Mouse (Mus musculus): ENCODE measurements at regions not wholly inside any gene's neighbourhood (a gene's known extent, or its start where the extent isn't known, plus 50 kb on each side); places are given as distances from the start of the nearest gene placed in this dataset.

DNA sequence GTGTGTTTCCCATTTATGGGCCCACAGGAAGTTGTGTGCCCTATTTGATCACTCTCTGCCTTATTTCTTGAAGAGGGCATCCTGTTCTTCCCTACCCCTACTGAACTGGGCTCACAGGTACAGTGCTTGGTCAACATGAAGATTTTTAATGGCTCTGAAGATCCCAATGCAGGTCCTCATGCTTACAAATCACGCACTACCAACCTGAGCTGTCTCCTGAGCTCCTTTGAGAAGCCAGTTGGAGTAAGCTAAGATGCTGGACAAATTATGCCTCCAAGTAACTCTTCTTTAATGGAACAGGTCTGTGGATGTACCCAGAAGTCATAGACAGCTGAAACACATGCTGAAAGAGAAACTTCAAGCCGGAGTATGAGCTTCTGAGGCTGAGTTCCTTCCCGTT is 2889.0 kb upstream of the Gm7489 start:
- no peak for DNase-seq
- Histone ChIP-seq H3K4me3 (ENCODE audit: control insufficient read depth, insufficient read depth, low read length) (no peak overlapping the region), H3K27me3 (ENCODE audit: control insufficient read depth, insufficient read depth, low read length) (no peaks in the 10 kb centered on the region), H3K36me3 (ENCODE audit: control insufficient read depth, insufficient read depth, low read length) (no peaks in the 10 kb centered on the region), H3K27ac (ENCODE audit: control insufficient read depth, insufficient read depth, low read length) (no peak overlapping the region), H3K4me1 (replicated peaks; ENCODE audit: control insufficient read depth, insufficient read depth, low read length) (peaks cover 7% of the 10 kb centered on the region)
- TF ChIP-seq POLR2A (IDR thresholded peaks at IDR 0.05; ENCODE audit: control insufficient read depth, extremely low read depth, insufficient read depth, low read length, poor library complexity) (no peak), CTCF (IDR thresholded peaks at IDR 0.05; ENCODE audit: borderline replicate concordance, control insufficient read depth, extremely low read depth, insufficient read depth, low read length, poor library complexity) (no peak)
- 96% methylated on average over 3 of the region's 3 CpGs for WGBS

DNA sequence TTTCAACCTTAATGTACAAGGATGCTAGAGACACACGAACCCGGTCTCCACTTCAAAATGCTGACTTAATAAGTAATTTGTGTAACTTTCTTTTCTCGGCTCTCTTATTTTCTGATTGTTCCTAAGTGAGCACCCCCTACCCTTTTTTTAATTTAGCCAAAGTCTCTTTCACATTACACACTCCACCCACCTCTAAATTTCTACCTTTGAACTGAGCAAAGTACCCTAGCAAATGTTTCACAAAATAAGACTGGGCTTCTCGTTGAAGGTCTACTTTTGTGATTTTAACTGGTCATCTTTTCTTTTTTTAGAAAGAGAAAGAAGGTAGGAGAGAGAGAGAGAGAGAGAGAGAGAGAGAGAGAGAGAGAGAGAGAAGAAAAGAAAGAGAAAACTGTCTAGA is 2888.4 kb upstream of the Gm7489 start:
- Histone ChIP-seq H3K4me3 (ENCODE audit: control insufficient read depth, insufficient read depth, low read length) (no peak overlapping the region), H3K27me3 (ENCODE audit: control insufficient read depth, insufficient read depth, low read length) (no peaks in the 10 kb centered on the region), H3K27ac (ENCODE audit: control insufficient read depth, insufficient read depth, low read length) (no peak overlapping the region), H3K36me3 (ENCODE audit: control insufficient read depth, insufficient read depth, low read length) (no peaks in the 10 kb centered on the region), H3K4me1 (replicated peaks; ENCODE audit: control insufficient read depth, insufficient read depth, low read length) (peaks cover 7% of the 10 kb centered on the region)
- WGBS, result 99% methylated on average over 4 of the region's 4 CpGs
- TF ChIP-seq POLR2A (IDR thresholded peaks at IDR 0.05; ENCODE audit: control insufficient read depth, extremely low read depth, insufficient read depth, low read length, poor library complexity) (no peak), CTCF (IDR thresholded peaks at IDR 0.05; ENCODE audit: borderline replicate concordance, control insufficient read depth, extremely low read depth, insufficient read depth, low read length, poor library complexity) (no peak)
- DNase-seq, result no peak

DNA sequence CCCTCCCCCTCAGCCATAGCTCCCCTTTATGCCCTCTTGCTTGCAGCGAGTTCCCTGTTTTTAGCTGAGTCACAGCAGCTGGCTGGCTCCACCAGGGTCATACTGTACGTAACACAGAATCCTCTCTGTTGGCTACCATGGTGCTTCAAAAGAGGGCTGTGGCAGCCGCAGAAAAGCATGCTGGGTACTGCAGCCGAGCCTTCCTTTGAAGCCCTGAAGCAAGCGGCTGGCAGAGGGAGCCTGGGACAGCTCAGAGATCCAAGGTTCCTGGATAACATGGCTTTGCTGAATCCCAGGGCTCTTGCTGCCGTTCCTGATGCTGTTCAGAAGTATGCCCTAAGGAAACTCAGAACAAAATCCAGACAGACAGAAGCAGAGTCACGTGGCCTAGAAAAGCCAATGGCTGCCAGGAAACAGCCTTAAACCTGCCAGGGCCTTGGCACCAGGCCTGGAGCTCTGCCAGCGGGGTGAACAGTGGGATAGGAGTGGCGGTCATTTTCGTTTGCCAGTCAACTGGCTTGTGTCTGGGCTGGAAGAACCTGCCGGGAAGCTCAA is 2887.4 kb upstream of the Gm7489 start:
- DNase-seq, result peak; percentile 28
- WGBS, result 53% methylated on average over 11 of the region's 11 CpGs

DNA sequence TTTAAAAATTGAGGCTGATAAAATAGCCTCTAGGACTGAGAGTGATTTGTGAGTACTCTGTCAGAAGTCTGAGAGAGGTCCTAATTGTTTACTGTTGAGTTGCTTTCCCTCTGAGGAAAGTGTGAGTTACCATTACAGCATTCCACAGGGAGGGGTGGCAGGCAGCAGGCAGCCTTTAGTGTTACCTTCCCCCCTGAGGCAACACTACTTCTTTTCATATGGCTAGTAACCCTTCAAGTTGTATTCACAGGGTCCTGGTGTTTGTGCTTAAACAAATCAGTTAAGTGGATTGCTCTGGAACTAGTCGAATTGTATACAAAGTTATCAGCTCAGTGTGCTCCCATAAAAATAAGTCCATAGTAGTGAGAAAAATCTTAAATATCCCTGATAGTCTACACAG is 2845.7 kb upstream of the Gm7489 start:
- no peaks in the 10 kb centered on the region for H3K36me3 ChIP-seq (ENCODE audit: control insufficient read depth, insufficient read depth, low read length)
- no peaks in the 10 kb centered on the region for H3K4me1 ChIP-seq (replicated peaks; ENCODE audit: control insufficient read depth, insufficient read depth, low read length)
- no peak overlapping the region for H3K27ac ChIP-seq (ENCODE audit: control insufficient read depth, insufficient read depth, low read length)
- WGBS, result 55% methylated on average over 1 of the region's 1 CpGs
- TF ChIP-seq CTCF (IDR thresholded peaks at IDR 0.05; ENCODE audit: borderline replicate concordance, control insufficient read depth, extremely low read depth, insufficient read depth, low read length, poor library complexity) (no peak), POLR2A (IDR thresholded peaks at IDR 0.05; ENCODE audit: control insufficient read depth, extremely low read depth, insufficient read depth, low read length, poor library complexity) (no peak)
- no peak for DNase-seq
- no peak overlapping the region for H3K4me3 ChIP-seq (ENCODE audit: control insufficient read depth, insufficient read depth, low read length)
- H3K27me3 ChIP-seq (ENCODE audit: control insufficient read depth, insufficient read depth, low read length), result no peaks in the 10 kb centered on the region

More for the DNA sequence above, 2887.4 kb upstream of the Gm7489 start:
- Histone ChIP-seq H3K4me3 (ENCODE audit: control insufficient read depth, insufficient read depth, low read length) (no peak overlapping the region), H3K27me3 (ENCODE audit: control insufficient read depth, insufficient read depth, low read length) (no peaks in the 10 kb centered on the region), H3K27ac (ENCODE audit: control insufficient read depth, insufficient read depth, low read length) (no peak overlapping the region; the same call in 1 of the 2 replicates), H3K4me1 (replicated peaks; ENCODE audit: control insufficient read depth, insufficient read depth, low read length) (peaks cover 7% of the 10 kb centered on the region), H3K36me3 (ENCODE audit: control insufficient read depth, insufficient read depth, low read length) (no peaks in the 10 kb centered on the region)
- no peak for TF ChIP-seq POLR2A (IDR thresholded peaks at IDR 0.05; ENCODE audit: control insufficient read depth, extremely low read depth, insufficient read depth, low read length, poor library complexity)
- TF ChIP-seq CTCF (IDR thresholded peaks at IDR 0.05; ENCODE audit: borderline replicate concordance, control insufficient read depth, extremely low read depth, insufficient read depth, low read length, poor library complexity), result no peak

DNA sequence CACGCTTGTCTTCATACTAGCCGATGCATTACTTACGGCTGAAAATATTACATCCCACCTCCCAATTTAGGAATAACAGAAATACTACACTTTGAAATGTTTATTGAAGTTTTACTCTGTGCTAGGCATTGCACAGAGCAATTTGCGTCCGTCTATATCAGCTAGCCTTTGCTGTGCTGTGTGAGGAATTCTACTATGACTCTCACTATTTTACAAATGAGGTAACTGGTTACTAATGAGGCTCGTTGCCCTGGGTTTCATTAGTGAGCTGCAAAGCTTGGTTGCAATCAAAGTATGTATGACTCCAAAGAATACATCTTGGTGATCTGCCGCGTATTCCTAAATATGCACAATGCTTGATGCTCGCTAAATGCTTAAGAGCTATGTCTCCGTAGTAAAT is 2814.2 kb upstream of the Gm7489 start:
- no peak for TF ChIP-seq POLR2A (IDR thresholded peaks at IDR 0.05; ENCODE audit: control insufficient read depth, extremely low read depth, insufficient read depth, low read length, poor library complexity)
- no peak for TF ChIP-seq CTCF (IDR thresholded peaks at IDR 0.05; ENCODE audit: borderline replicate concordance, control insufficient read depth, extremely low read depth, insufficient read depth, low read length, poor library complexity)
- no peaks in the 10 kb centered on the region for H3K36me3 ChIP-seq (ENCODE audit: control insufficient read depth, insufficient read depth, low read length)
- no peaks in the 10 kb centered on the region for H3K4me1 ChIP-seq (replicated peaks; ENCODE audit: control insufficient read depth, insufficient read depth, low read length)
- no peaks in the 10 kb centered on the region for H3K27me3 ChIP-seq (ENCODE audit: control insufficient read depth, insufficient read depth, low read length)
- DNase-seq, result no peak
- no peak overlapping the region for H3K4me3 ChIP-seq (ENCODE audit: control insufficient read depth, insufficient read depth, low read length)
- no peak overlapping the region for H3K27ac ChIP-seq (ENCODE audit: control insufficient read depth, insufficient read depth, low read length)
- 96% methylated on average over 10 of the region's 10 CpGs for WGBS

DNA sequence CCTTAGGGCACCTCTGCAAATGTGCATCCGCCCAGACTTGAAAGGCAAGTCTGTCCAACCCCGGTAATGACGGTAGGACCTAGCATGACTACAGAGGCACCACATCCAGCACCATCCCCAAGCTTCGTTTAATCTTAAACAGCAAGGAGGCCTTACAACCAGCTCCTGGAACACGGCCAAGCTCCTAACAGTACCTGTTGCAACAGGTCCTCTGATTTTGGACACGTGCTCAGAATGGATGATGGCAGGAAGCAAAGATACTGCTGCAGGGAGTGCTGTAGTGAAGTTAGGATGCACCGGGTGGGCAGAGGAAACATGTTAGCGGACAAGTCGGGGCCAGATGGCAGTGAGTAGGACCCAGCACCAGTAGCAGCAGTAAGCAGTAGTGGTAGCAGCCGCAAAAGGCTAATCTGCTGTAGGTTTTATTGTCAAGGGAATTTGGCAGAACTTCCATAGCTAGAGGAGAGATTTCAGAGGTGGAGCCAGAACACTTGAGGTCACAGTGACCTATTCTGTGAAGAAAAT is 2813.5 kb upstream of the Gm7489 start:
- Histone ChIP-seq H3K27ac (ENCODE audit: control insufficient read depth, insufficient read depth, low read length) (no peak overlapping the region), H3K4me3 (ENCODE audit: control insufficient read depth, insufficient read depth, low read length) (no peak overlapping the region), H3K36me3 (ENCODE audit: control insufficient read depth, insufficient read depth, low read length) (no peaks in the 10 kb centered on the region), H3K27me3 (ENCODE audit: control insufficient read depth, insufficient read depth, low read length) (no peaks in the 10 kb centered on the region), H3K4me1 (replicated peaks; ENCODE audit: control insufficient read depth, insufficient read depth, low read length) (no peaks in the 10 kb centered on the region)
- WGBS, result 96% methylated on average over 10 of the region's 10 CpGs
- no peak for DNase-seq
- TF ChIP-seq POLR2A (IDR thresholded peaks at IDR 0.05; ENCODE audit: control insufficient read depth, extremely low read depth, insufficient read depth, low read length, poor library complexity) (no peak), CTCF (IDR thresholded peaks at IDR 0.05; ENCODE audit: borderline replicate concordance, control insufficient read depth, extremely low read depth, insufficient read depth, low read length, poor library complexity) (no peak)

DNA sequence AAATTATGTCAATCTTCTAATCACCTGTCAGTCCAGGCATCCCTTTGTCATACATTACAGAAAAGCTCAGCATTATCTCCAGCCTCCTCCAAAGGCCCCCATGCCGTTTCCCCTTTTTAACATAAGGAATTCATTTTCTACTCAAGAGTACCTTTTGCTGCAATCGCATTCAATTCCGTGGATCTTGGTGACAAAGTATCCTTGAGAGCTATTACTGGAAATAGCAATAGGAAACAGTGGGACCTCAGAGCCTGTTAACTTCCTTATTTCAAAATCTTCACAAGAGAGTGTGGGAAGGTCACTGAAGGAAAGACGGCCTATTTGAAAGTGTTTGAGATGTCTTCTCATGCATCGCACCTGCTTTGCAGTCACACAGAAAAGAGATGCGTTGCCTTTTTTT is 2811.0 kb upstream of the Gm7489 start:
- Histone ChIP-seq H3K27me3 (ENCODE audit: control insufficient read depth, insufficient read depth, low read length) (no peaks in the 10 kb centered on the region), H3K27ac (ENCODE audit: control insufficient read depth, insufficient read depth, low read length) (no peak overlapping the region), H3K36me3 (ENCODE audit: control insufficient read depth, insufficient read depth, low read length) (no peaks in the 10 kb centered on the region), H3K4me3 (ENCODE audit: control insufficient read depth, insufficient read depth, low read length) (no peak overlapping the region), H3K4me1 (replicated peaks; ENCODE audit: control insufficient read depth, insufficient read depth, low read length) (no peaks in the 10 kb centered on the region)
- 23% methylated on average over 6 of the region's 6 CpGs for WGBS
- TF ChIP-seq POLR2A (IDR thresholded peaks at IDR 0.05; ENCODE audit: control insufficient read depth, extremely low read depth, insufficient read depth, low read length, poor library complexity), result no peak
- no peak for DNase-seq

All from thymus, adult 2 months (tissue).